Mouse (Mus musculus): Measurements from ENCODE around the gene Pdzk1.

GRCm38 (mm10) chr3:96787784-96788183 lies 41.3 kb upstream of the Pdzk1 start:
- no peak for TF ChIP-seq CTCF (IDR thresholded peaks at IDR 0.05; ENCODE audit: low read depth)
- TF ChIP-seq EP300 (optimal IDR thresholded peaks at IDR 0.05): no peak
